In the genomic region with DNA sequence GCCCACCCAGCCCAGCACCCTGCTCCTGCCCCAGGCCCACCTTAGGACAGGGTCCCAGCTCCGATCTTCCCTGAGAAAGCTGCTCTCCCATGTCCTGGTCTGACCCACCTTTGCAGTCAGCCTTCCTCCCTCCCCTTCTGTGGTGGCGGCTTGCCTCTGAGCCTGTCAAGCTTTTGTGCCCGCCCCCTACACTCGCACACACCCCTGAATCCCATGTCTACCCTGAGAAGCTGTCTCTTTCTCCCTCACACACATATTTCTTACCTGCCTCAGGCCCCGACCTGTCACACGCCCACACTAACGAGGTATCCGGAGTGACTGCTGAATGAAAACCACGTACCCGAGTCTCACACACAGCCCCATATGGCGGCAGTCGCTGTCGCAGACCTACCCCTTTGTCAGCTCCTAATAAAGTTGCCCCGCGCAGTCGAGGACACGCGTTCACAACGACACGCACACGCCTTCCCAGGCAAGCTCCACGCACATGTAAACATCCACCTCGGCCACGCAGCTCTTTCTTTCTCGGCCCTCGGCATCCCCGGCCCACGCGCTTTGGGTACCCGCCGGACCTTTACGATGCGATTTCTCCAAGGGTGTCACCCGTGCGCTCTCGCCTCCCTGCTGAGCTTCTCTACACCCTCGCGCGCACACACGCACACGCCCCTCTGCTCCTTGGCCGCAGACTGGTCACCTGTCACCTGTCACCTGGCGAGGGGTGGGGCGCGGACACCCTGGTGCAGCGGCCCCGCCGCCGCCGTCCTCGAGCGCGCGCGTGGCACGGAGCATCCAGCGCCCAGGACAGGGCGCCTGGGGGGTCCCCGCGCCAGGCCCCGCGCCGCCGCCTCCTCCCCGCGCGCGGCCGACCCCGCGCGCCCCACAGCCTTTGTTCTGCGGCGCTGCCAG, we compare ENCODE assay signal across 9 mouse cellular contexts. TPM values are rescaled to one million over a fixed set of nuclear protein-coding genes. Genes with fewer than 3 reads are reported as not detected.
DNase-seq lines count a peak whose midpoint lies in the region; ATAC-seq and TF ChIP-seq lines count a peak whose summit lies in the region.
"Had no signal": no experiment of that assay in that cellular context is flagged by ENCODE, and none has a peak within 500 bp of the region (broad histone marks: within the 10 kb centered on the region; RNA-seq: fewer than 3 reads in every experiment).

No protein-coding gene starts in this region.

- H3K27me3 ChIP-seq in kidney, embryonic 14.5 days (ENCODE audit: control insufficient read depth, insufficient read depth, low read length), result peaks cover 9% of the 10 kb centered on the region; the same call in 1 of the 2 replicates
- no peaks in the 10 kb centered on the region for H3K27me3 ChIP-seq in embryonic facial prominence, embryonic 14.5 days (replicated peaks; ENCODE audit: control insufficient read depth, insufficient read depth, low read length)
- H3K27me3 ChIP-seq in intestine, embryonic 16.5 days (replicated peaks; ENCODE audit: control insufficient read depth, insufficient read depth, low read length), result peaks cover 16% of the 10 kb centered on the region; the same call in 1 of the 2 replicates
- peaks cover 39% of the 10 kb centered on the region for H3K27me3 ChIP-seq in midbrain, embryonic 10.5 days (ENCODE audit: low read depth, poor library complexity, severe bottlenecking)
- no peaks in the 10 kb centered on the region for H3K27me3 ChIP-seq in stomach, postnatal 0 days (ENCODE audit: control insufficient read depth, insufficient read depth, low read length)

- no peak for DNase-seq in kidney, postnatal 25 days
- peak; percentile 85 for DNase-seq in brain, embryonic 14.5 days (ENCODE audit: low read depth)
- DNase-seq in embryonic facial prominence, embryonic 14.5 days (ENCODE audit: low spot score), result peak; percentile 67
- peak; percentile 53 for DNase-seq in midbrain, embryonic 10.5 days (ENCODE audit: low spot score)
- peak; percentile 44 for DNase-seq in stomach, postnatal 0 days (ENCODE audit: low spot score)
- DNase-seq in testis, postnatal 10 days (ENCODE audit: low spot score), result no peak

- ATAC-seq in kidney, embryonic 14.5 days (ENCODE audit: low FRiP score, low TSS enrichment), result peak; percentile 63
- peak; percentile 56 for ATAC-seq in embryonic facial prominence, embryonic 14.5 days (ENCODE audit: low read depth)
- ATAC-seq in intestine, embryonic 16.5 days, result peak; percentile 58
- peak; percentile 48 for ATAC-seq in stomach, postnatal 0 days (ENCODE audit: low FRiP score, low TSS enrichment)

- no peak for TF ChIP-seq EP300 in stomach, postnatal 0 days (optimal IDR thresholded peaks at IDR 0.05)

- peaks cover 3% of the 10 kb centered on the region; the same call in 1 of the 2 replicates for H3K9me3 ChIP-seq in kidney, embryonic 14.5 days (ENCODE audit: control insufficient read depth, low read length)
- H3K9me3 ChIP-seq in embryonic facial prominence, embryonic 14.5 days (ENCODE audit: control insufficient read depth, low read length), result no peaks in the 10 kb centered on the region
- no peaks in the 10 kb centered on the region for H3K9me3 ChIP-seq in intestine, embryonic 16.5 days (ENCODE audit: control insufficient read depth, low read length)
- 0 out of 2 replicates have a peak, but pooled peaks cover 4% of the 10 kb centered on the region for H3K9me3 ChIP-seq in midbrain, embryonic 10.5 days (replicated peaks)
- H3K9me3 ChIP-seq in stomach, postnatal 0 days (ENCODE audit: control insufficient read depth, low read length), result no peaks in the 10 kb centered on the region

- H3K4me2 ChIP-seq in kidney, embryonic 14.5 days (replicated peaks; ENCODE audit: low read depth, low read length), result peak overlapping the region; percentile 99
- H3K4me2 ChIP-seq in embryonic facial prominence, embryonic 14.5 days (ENCODE audit: low read depth, low read length), result peak overlapping the region; percentile 97
- peak overlapping the region; percentile 99 for H3K4me2 ChIP-seq in intestine, embryonic 16.5 days (ENCODE audit: low read depth, low read length)
- H3K4me2 ChIP-seq in stomach, postnatal 0 days (replicated peaks; ENCODE audit: low read depth), result peak overlapping the region; percentile 97

- no peak for TF ChIP-seq POLR2A in brain, embryonic 14.5 days (IDR thresholded peaks at IDR 0.05; ENCODE audit: borderline replicate concordance, extremely low read depth, insufficient read depth, insufficient read length, poor library complexity, severe bottlenecking)

- no peaks in the 10 kb centered on the region for H3K36me3 ChIP-seq in kidney, embryonic 14.5 days (ENCODE audit: control insufficient read depth, insufficient read depth, low read length)
- H3K36me3 ChIP-seq in embryonic facial prominence, embryonic 14.5 days (ENCODE audit: control insufficient read depth, insufficient read depth, low read length), result no peaks in the 10 kb centered on the region
- no peaks in the 10 kb centered on the region for H3K36me3 ChIP-seq in intestine, embryonic 16.5 days (ENCODE audit: control insufficient read depth, insufficient read depth, low read length)
- peaks cover 7% of the 10 kb centered on the region; the same call in 1 of the 2 replicates for H3K36me3 ChIP-seq in midbrain, embryonic 10.5 days
- no peaks in the 10 kb centered on the region for H3K36me3 ChIP-seq in stomach, postnatal 0 days (ENCODE audit: control insufficient read depth, insufficient read depth, low read length)

- peak overlapping the region; percentile 63 for H3K4me3 ChIP-seq in kidney, embryonic 14.5 days (ENCODE audit: low read length)
- H3K4me3 ChIP-seq in embryonic facial prominence, embryonic 14.5 days (ENCODE audit: low read depth, low read length), result peak overlapping the region; percentile 84
- peak overlapping the region; percentile 75 for H3K4me3 ChIP-seq in intestine, embryonic 16.5 days (ENCODE audit: low read length)
- H3K4me3 ChIP-seq in midbrain, embryonic 10.5 days, result peak overlapping the region; percentile 85
- H3K4me3 ChIP-seq in stomach, postnatal 0 days (ENCODE audit: low read depth, low read length), result peak overlapping the region; percentile 67

- peak overlapping the region; percentile 79 for H3K9ac ChIP-seq in kidney, embryonic 14.5 days (ENCODE audit: low read depth, low read length)
- H3K9ac ChIP-seq in embryonic facial prominence, embryonic 14.5 days (ENCODE audit: low read depth, low read length), result peak overlapping the region; percentile 87
- peak overlapping the region; percentile 78 for H3K9ac ChIP-seq in intestine, embryonic 16.5 days (ENCODE audit: low read depth, low read length)
- H3K9ac ChIP-seq in stomach, postnatal 0 days (ENCODE audit: low read length), result peak overlapping the region; percentile 68

- no peak for TF ChIP-seq CTCF in brain, embryonic 14.5 days (IDR thresholded peaks at IDR 0.05; ENCODE audit: borderline replicate concordance, extremely low read depth, insufficient read depth, insufficient read length)
- no peak for TF ChIP-seq CTCF in stomach, postnatal 0 days (IDR thresholded peaks at IDR 0.05; ENCODE audit: low read depth)

- H3K4me1 ChIP-seq in kidney, embryonic 14.5 days (ENCODE audit: control insufficient read depth, insufficient read depth, low read length), result peaks cover 3% of the 10 kb centered on the region; the same call in 1 of the 2 replicates
- H3K4me1 ChIP-seq in embryonic facial prominence, embryonic 14.5 days (ENCODE audit: control insufficient read depth, insufficient read depth, low read length), result peaks cover 10% of the 10 kb centered on the region
- H3K4me1 ChIP-seq in intestine, embryonic 16.5 days (ENCODE audit: control insufficient read depth, insufficient read depth, low read length), result peaks cover 24% of the 10 kb centered on the region
- H3K4me1 ChIP-seq in midbrain, embryonic 10.5 days, result peaks cover 44% of the 10 kb centered on the region
- H3K4me1 ChIP-seq in stomach, postnatal 0 days (replicated peaks; ENCODE audit: control insufficient read depth, insufficient read depth), result no peaks in the 10 kb centered on the region

- WGBS in kidney, embryonic 14.5 days, result 2% methylated on average over 60 of the region's 74 CpGs
- WGBS in embryonic facial prominence, embryonic 14.5 days, result 3% methylated on average over 41 of the region's 74 CpGs
- 2% methylated on average over 70 of the region's 74 CpGs for WGBS in intestine, embryonic 16.5 days
- 3% methylated on average over 74 of the region's 74 CpGs for WGBS in midbrain, embryonic 10.5 days
- 2% methylated on average over 67 of the region's 74 CpGs for WGBS in stomach, postnatal 0 days

- H3K27ac ChIP-seq in kidney, embryonic 14.5 days (ENCODE audit: low read depth, low read length), result no peak overlapping the region
- H3K27ac ChIP-seq in embryonic facial prominence, embryonic 14.5 days (replicated peaks; ENCODE audit: low read depth, low read length), result peak overlapping the region; percentile 61; the same call in 1 of the 2 replicates
- H3K27ac ChIP-seq in intestine, embryonic 16.5 days (ENCODE audit: low read length), result no peak overlapping the region
- H3K27ac ChIP-seq in midbrain, embryonic 10.5 days (replicated peaks), result peak overlapping the region; percentile 91
- H3K27ac ChIP-seq in stomach, postnatal 0 days (replicated peaks), result no peak overlapping the region; the same call in 1 of the 2 replicates
- H3K27ac ChIP-seq: macrophage had no signal

RNA-seq across cellular contexts. Expression of a gene that starts 0.6 kb away (rescaled TPM):
- 43.6 and 52.8 TPM in 2 replicates for polyA plus RNA-seq in kidney, embryonic 14.5 days (2014; fragmentation: Nextera tagmentation; extraction: Ambion mirVana)
- polyA plus RNA-seq in brain, embryonic 14.5 days (2012; rRNA removed), result 1,097 and 1,604 TPM in 2 replicates
- 83.4 and 95.9 TPM in 2 replicates for polyA plus RNA-seq in embryonic facial prominence, embryonic 14.5 days (2014; fragmentation: Nextera tagmentation; extraction: Ambion mirVana)
- polyA plus RNA-seq in intestine, embryonic 16.5 days (2015; fragmentation: Nextera tagmentation; extraction: Ambion mirVana), result 32.0 and 35.6 TPM in 2 replicates
- 69.4 and 117 TPM in 2 replicates for polyA plus RNA-seq in midbrain, embryonic 10.5 days (2016; fragmentation: Nextera tagmentation; extraction: Ambion mirVana)
- polyA plus RNA-seq in stomach, postnatal 0 days (2015; fragmentation: Nextera tagmentation; extraction: Ambion mirVana), result 31.4 and 38.5 TPM in 2 replicates

RNA-seq across cellular contexts. Expression of a gene that starts 24.4 kb away (rescaled TPM):
- 115 and 166 TPM in 2 replicates for polyA plus RNA-seq in kidney, embryonic 14.5 days (2014; fragmentation: Nextera tagmentation; extraction: Ambion mirVana)
- 45.7 and 74.3 TPM in 2 replicates for polyA plus RNA-seq in brain, embryonic 14.5 days (2012; rRNA removed)
- polyA plus RNA-seq in embryonic facial prominence, embryonic 14.5 days (2014; fragmentation: Nextera tagmentation; extraction: Ambion mirVana), result 94.6 and 117 TPM in 2 replicates
- polyA plus RNA-seq in intestine, embryonic 16.5 days (2015; fragmentation: Nextera tagmentation; extraction: Ambion mirVana), result 90.1 and 101 TPM in 2 replicates
- polyA plus RNA-seq in midbrain, embryonic 10.5 days (2016; fragmentation: Nextera tagmentation; extraction: Ambion mirVana), result 290 and 301 TPM in 2 replicates
- polyA plus RNA-seq in stomach, postnatal 0 days (2015; fragmentation: Nextera tagmentation; extraction: Ambion mirVana), result 24.2 and 25.0 TPM in 2 replicates

RNA-seq across cellular contexts. Expression of a gene that starts 27.8 kb away (rescaled TPM):
- 54.5 and 57.2 TPM in 2 replicates for polyA plus RNA-seq in kidney, embryonic 14.5 days (2014; fragmentation: Nextera tagmentation; extraction: Ambion mirVana)
- polyA plus RNA-seq in brain, embryonic 14.5 days (2012; rRNA removed), result 116 and 166 TPM in 2 replicates
- 44.9 and 52.1 TPM in 2 replicates for polyA plus RNA-seq in embryonic facial prominence, embryonic 14.5 days (2014; fragmentation: Nextera tagmentation; extraction: Ambion mirVana)
- 73.7 and 77.0 TPM in 2 replicates for polyA plus RNA-seq in intestine, embryonic 16.5 days (2015; fragmentation: Nextera tagmentation; extraction: Ambion mirVana)
- polyA plus RNA-seq in midbrain, embryonic 10.5 days (2016; fragmentation: Nextera tagmentation; extraction: Ambion mirVana), result 56.0 and 57.6 TPM in 2 replicates
- 39.8 and 42.8 TPM in 2 replicates for polyA plus RNA-seq in stomach, postnatal 0 days (2015; fragmentation: Nextera tagmentation; extraction: Ambion mirVana)

RNA-seq across cellular contexts. Expression of a gene that starts 32.4 kb away (rescaled TPM):
- 24.8 and 27.1 TPM in 2 replicates for polyA plus RNA-seq in kidney, embryonic 14.5 days (2014; fragmentation: Nextera tagmentation; extraction: Ambion mirVana)
- 61.7 and 83.6 TPM in 2 replicates for polyA plus RNA-seq in brain, embryonic 14.5 days (2012; rRNA removed)
- 21.0 and 25.9 TPM in 2 replicates for polyA plus RNA-seq in embryonic facial prominence, embryonic 14.5 days (2014; fragmentation: Nextera tagmentation; extraction: Ambion mirVana)
- polyA plus RNA-seq in intestine, embryonic 16.5 days (2015; fragmentation: Nextera tagmentation; extraction: Ambion mirVana), result 26.6 and 29.2 TPM in 2 replicates
- polyA plus RNA-seq in midbrain, embryonic 10.5 days (2016; fragmentation: Nextera tagmentation; extraction: Ambion mirVana), result 22.5 and 26.3 TPM in 2 replicates
- 25.1 and 26.1 TPM in 2 replicates for polyA plus RNA-seq in stomach, postnatal 0 days (2015; fragmentation: Nextera tagmentation; extraction: Ambion mirVana)

Comparison
In these comparisons a context has a peak if more than half of its experiments do, and no peak if none do; other contexts are left out.
1. H3K27ac ChIP-seq: peak in embryonic facial prominence, embryonic 14.5 days (single experiment) and midbrain, embryonic 10.5 days (single experiment); none in kidney, embryonic 14.5 days (single experiment), intestine, embryonic 16.5 days (single experiment) and stomach, postnatal 0 days (single experiment).
2. DNase-seq: peak in brain, embryonic 14.5 days (single experiment), embryonic facial prominence, embryonic 14.5 days (single experiment), midbrain, embryonic 10.5 days (single experiment) and stomach, postnatal 0 days (single experiment); none in kidney, postnatal 25 days (0 of 2) and testis, postnatal 10 days (single experiment).
3. Peak in every context shown above with its lines, with median percentiles within 50 percentile points of each other: ATAC-seq, H3K4me2 ChIP-seq, H3K4me3 ChIP-seq and H3K9ac ChIP-seq.